Mouse (Mus musculus) splenic B cell, adult 2 months (primary cell): Measurements from ENCODE around the gene Sox5.

Source experiments
- DNase-seq: peaks from one replicate; pipeline ENCODE4 v3.0.0-alpha.2; 2011; ENCODE audit warnings: low read depth, low spot score
- H3K27me3 ChIP-seq: 2 replicates; pipeline ENCODE4 v1.6.1; 2012; ENCODE audit warnings: mild to moderate bottlenecking, low read length, moderate library complexity, mixed read lengths; ENCODE audit not compliant: control insufficient read depth, poor library complexity, insufficient read depth, severe bottlenecking
- H3K36me3 ChIP-seq: 2 replicates; pipeline ENCODE4 v1.6.1; 2012; ENCODE audit warnings: mild to moderate bottlenecking, low read length, moderate library complexity, mixed read lengths; ENCODE audit not compliant: control insufficient read depth, poor library complexity, insufficient read depth, severe bottlenecking

Sox5 gene

DNA sequence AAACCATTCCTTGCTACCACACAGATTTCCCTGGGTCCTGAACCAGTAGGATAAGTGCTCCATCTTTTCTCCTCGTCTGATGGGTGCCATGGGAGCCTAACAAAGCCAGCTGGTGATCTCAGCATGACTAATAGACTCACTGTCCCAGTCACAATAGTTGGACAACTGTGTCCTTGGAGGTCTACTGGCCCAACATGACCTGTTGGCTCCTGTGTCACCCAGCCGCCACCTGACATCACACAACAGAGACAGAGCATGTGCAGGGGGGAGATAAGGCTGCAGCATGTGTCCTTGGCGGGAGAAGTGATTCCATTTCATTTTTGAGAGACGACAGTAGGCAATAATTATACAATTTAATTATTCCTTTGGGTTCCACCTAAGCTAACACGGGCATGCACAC, 143.2 kb downstream of the Sox5 start:
- DNase-seq, result no peak
- no peaks in the 10 kb centered on the region for H3K36me3 ChIP-seq

DNA sequence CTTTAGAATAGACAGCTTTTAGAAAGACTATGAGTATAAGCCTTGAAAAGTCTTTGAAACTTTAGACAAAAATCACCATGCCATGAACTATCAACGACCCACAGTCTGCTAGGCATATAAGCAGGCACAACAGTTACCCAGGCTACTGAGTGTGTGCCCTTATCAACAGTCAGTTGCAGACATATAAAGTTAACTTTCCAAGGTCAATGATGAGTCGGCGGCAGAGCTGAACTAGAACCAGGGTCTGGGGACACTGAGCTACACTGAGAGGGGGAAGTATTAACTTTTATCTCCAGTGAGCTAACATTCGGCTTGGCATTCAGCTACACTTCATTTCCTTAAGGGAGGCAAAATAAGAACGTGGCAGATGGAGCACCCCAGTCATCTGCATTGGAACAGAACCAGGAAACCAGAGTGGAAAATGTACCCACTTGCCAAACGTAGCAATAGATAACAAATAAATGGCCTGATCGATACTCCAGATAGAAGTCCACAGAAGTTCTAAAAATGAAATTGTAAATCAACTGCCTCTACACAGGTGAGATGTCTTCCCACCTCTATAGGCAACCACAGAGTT, 154.2 kb downstream of the Sox5 start:
- Histone ChIP-seq H3K36me3 (no peaks in the 10 kb centered on the region), H3K27me3 (no peaks in the 10 kb centered on the region; the same call in 1 of the 2 replicates)
- DNase-seq, result no peak

More for the DNA sequence above, 143.2 kb downstream of the Sox5 start:
- no peaks in the 10 kb centered on the region for H3K27me3 ChIP-seq

DNA sequence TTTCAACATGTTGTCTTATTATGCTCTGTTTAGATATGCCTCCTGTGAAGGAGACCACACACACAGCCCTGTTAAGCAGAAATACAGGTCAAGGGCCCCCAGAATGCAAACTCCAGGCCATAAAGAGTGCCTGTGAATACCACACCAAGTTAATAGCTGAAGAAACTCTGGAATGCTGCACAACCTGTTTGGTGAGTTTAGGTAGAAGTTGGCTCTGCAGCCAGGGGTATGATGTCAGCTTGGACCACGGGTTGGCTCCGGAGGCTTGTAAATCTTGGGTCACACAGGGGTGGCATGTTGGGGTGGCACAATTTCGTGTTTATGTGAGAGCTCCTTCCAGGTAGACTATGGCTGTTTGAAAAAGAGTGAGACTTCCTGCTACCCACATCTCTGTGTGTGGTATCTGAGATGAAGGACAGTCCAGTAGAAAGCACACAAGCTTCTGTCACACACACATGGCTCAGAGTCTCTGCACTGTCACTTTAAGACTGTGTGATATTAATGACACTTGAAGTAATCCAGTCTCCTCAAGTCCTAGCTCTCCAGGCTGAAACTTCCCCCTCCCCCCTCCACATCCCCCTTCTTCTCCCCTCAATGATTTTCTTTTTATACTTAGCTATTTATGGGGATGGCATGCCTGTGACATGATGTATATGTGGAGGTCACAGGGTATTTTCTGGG, 160.5 kb downstream of the Sox5 start:
- DNase-seq, result no peak
- H3K36me3 ChIP-seq, result no peaks in the 10 kb centered on the region
- no peaks in the 10 kb centered on the region for H3K27me3 ChIP-seq

DNA sequence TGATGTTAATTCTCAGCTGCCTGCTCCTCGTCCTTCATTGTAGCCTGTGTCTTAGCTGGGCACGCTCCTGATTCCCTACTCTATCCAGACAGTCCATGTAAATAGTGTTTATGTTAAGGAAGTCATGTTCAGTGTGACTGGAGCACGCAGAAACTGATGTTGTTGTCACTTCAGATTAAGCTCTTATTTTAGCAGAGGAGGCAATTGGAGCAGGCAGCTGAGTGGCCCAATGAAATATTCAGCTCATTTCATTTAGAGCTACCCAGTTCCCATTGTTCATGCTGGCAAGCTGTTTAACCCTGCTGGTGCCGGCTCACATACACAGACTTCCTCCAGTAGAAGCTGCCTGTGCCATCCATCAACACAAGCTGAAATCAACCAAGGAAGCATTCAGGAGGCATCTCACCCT, 170.4 kb downstream of the Sox5 start:
- H3K27me3 ChIP-seq, result no peaks in the 10 kb centered on the region
- no peak for DNase-seq
- H3K36me3 ChIP-seq, result no peaks in the 10 kb centered on the region

DNA sequence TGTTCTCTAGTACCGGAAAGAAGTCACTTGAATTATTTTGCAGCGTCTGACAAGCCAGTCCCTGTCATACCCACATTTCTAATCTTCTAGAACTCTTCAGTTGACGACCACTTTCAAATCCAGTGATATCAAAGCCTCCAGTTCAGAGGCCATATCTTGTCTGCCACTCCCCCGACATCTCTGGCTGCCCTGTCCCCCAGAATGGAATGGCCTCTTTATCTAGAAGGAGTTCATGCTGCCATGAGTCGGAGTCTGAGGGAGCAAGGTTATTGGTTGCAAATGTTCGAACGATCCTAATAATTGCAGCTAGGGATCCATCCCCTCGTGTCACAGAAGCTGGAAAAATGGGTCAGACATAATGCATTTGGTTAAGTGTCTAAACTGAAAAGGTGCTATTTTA, 170.9 kb downstream of the Sox5 start:
- Histone ChIP-seq H3K36me3 (no peaks in the 10 kb centered on the region), H3K27me3 (no peaks in the 10 kb centered on the region)
- no peak for DNase-seq

DNA sequence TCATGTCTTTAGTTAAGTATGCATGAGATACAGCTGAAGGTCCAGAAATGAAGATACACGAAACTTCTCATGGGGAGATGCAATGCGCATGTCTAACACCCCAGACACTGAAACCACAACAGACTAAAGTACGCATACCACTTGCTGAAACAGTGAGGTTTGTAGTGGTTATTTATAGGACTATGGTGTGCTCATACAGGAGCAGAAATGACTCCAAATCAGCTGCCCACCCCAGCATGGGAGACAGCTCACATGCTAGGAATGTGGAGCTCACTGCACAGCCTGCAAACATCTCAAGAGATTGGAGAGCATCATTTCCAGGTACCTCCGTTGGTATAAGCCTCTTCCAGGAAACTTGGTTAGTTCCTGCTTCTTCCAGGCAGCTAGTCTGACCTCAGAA, 178.9 kb downstream of the Sox5 start:
- H3K27me3 ChIP-seq, result no peaks in the 10 kb centered on the region
- H3K36me3 ChIP-seq, result no peaks in the 10 kb centered on the region
- DNase-seq, result no peak

DNA sequence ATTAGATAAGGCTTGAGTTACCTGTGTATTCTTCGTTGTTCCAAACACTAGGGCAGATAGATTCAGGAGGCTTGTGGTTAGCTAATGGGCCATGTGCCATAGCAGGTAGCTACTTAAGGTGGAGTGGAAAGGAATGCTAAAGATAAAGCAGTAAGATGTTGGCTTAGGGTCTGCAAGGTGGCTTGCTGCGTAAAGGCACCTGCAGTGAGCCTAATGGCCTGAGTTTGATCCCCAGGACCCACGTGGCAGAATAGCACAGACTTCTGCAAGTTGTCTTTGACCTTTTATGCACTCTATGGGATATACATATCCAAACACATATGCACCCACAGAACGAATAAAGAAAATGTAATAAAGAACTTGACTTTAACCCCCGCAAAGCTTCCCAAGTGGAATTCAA, 181.4 kb downstream of the Sox5 start:
- no peaks in the 10 kb centered on the region for H3K27me3 ChIP-seq
- H3K36me3 ChIP-seq, result no peaks in the 10 kb centered on the region
- no peak for DNase-seq

DNA sequence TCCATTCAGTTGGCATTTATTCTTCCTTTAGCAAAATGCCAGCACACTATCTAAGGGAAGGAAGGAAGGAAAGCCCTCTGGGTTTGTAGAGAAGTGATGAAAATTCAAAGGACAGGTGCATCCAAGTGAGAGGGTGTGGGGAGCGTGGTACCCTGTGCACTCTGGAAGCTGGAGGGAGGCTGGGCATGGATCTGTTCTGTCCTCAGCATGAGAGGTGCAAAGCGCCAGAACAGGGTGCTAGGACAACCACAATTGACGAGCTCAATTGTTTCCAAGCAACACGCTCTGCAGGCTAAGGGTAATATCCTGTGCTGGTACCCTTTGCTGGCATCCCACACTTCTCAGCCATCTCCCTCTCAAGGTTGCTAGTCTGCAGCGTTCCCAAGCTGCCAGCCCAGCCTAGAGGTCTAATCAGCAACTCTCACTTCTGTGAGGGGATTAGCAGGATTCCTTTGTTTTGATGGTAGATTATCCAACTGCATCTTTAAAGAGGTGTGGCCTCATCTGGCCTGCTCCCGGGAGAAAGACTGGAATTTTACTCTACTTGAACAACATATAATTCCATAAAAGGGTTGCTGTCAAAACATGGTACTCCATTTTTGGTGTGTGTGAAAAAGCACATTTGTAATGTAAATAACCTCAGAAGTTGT, 183.3 kb downstream of the Sox5 start:
- DNase-seq, result no peak
- H3K27me3 ChIP-seq, result no peaks in the 10 kb centered on the region
- H3K36me3 ChIP-seq, result no peaks in the 10 kb centered on the region

DNA sequence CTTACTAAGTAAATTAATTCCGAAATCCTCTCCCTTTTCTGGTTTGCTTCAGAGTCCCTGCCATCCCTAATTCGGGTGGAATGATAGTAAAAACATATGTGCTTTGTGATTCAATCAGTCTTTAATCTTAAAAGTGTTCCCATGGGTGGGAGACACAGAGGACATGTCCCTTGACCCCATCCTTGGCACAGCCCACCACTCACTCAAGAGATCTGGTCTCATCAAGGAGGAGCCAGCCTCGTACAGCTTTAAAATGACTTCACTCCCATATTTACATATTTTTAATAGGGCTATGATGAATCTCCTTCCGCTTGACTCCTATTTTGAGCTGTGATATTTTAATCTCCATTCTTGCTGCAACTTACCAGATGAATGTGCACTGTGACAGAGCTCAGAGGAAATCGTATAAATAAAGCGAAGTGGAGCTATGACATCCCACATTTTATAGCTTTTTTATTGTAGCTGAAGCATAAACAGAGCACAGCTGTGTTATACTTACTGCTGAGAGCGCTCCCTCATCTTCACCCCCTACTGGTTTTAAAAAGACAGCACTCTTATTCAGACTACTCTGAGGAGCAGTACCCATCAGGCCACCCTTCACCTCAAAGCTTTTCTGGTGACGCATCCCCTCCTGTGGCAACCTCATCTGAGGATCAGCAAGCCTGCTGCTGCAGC, 185.1 kb downstream of the Sox5 start:
- DNase-seq, result no peak
- Histone ChIP-seq H3K27me3 (no peaks in the 10 kb centered on the region), H3K36me3 (no peaks in the 10 kb centered on the region)

DNA sequence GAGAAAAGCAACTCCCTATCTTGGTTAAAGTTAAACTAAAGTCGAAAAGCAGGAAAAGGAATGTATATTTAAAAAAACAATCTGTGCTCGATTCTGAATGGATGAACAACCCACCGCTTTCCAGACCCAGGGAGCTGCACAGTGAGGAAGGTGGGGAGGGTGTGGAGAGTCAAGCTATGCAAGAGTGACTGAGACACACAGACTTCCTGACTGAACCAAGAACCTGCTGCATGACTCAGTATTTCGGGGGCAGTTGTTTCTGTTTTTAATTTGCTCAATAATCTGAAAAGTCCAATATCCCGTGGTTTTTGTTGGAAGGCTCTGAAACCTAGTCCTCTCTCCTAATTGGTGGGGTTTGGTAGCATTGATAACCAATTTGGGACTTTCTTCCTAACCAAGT, 196.9 kb downstream of the Sox5 start:
- no peaks in the 10 kb centered on the region for H3K36me3 ChIP-seq
- no peak for DNase-seq
- H3K27me3 ChIP-seq, result no peaks in the 10 kb centered on the region

DNA sequence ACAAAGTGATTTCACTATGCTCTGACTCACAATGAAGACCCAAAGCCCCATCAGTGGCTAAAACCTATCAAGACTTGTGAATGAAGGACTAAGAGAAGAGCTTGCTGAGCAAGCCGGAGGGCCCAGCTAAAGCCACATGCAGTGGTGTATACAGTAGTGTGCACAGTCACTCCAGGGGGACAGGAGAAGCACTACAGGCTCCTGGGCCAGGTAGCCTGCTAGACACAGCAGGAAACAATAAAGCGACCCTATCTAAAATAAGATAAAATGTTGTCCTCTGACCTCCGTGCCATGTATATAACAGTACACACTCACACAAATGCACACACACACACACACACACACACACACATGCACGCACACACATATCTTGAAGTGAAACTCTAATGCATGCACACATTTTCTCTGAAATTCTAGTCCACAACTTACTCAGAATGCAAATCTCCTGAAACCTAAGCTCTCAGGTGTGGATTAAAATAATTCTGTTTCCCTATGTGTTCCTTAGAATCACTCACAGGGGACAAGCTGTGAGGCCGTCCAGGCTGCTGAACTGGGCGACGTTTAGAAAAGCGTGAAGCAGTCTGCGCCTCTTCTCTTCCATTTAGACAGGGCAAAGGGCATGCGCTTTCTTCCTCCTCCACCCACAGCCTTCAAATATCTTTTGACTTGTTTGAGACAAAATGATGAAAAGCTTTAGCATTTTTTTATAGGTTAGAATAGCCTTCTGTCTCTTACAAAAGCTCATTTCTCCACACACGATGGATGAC, 197.5 kb downstream of the Sox5 start:
- Histone ChIP-seq H3K36me3 (no peaks in the 10 kb centered on the region), H3K27me3 (no peaks in the 10 kb centered on the region)
- no peak for DNase-seq

DNA sequence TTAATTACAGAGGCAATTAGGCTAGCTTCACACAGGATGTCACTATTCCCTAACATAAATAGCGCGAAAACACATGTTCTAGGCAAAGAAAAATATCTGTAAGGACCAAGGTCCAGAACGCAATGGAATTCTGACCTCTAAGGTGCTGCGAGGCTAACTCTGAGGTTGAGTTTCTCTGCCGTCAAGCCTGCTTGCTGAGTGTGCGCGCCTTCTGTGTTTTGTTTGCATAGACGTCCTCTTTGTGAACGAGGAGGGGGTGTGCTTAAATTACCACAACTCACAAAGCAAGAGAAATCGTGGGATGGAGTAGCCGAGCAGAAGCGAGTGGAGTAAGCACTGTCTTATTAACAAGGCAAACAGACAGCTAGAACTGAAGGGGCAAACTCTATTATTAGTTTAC, 202.5 kb downstream of the Sox5 start:
- H3K36me3 ChIP-seq, result no peaks in the 10 kb centered on the region
- no peaks in the 10 kb centered on the region for H3K27me3 ChIP-seq
- peak; percentile 15 for DNase-seq

DNA sequence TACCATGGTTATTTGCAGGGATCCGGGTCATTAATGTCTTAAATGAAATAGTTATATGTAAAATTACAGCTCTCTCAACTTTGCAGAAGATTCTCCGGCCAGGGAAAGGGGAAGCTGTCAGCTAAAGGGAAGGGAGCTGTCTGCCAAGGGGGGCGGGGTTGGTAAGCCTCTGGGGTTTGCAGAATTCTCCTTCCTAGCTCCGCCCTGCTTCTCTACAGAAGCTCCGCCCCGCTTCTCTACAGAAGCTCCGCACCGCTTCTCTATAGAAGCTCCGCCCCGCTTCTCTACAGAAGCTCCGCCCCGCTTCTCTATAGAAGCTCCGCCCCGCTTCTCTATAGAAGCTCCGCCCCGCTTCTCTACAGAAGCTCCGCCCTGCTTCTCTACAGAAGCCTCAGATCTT, 210.9 kb downstream of the Sox5 start:
- no peaks in the 10 kb centered on the region for H3K27me3 ChIP-seq
- peak; percentile 49 for DNase-seq
- no peaks in the 10 kb centered on the region for H3K36me3 ChIP-seq

DNA sequence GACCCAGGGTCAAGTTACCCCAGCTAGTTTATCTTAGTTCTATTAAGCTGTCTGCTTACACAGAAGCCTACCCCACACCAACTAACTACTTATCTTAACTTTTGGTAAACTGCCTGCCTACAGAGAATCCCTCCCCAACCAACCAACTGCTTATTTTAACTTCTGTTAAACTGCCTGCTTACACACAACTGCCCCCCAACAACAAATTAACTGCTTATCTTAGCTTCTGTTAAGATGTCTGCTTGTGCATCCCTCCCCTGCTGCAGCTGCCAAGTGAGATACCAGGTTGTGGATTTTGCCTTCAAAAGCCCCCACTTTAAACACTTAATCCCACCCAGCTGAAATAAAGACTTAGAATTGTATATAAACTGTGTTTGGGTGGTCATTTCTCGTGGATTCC, 215.9 kb downstream of the Sox5 start:
- Histone ChIP-seq H3K27me3 (no peaks in the 10 kb centered on the region), H3K36me3 (no peaks in the 10 kb centered on the region)
- no peak for DNase-seq
